Mouse (Mus musculus) lung, postnatal 0 days (tissue): ENCODE measurements at regions not wholly inside any gene's neighbourhood (a gene's known extent, or its start where the extent isn't known, plus 50 kb on each side); places are given as distances from the start of the nearest gene placed in this dataset.

ENCODE experiments used
- CTCF ChIP-seq: IDR thresholded peaks from 2 replicates; pipeline ENCODE4 v1.5.1; 2016; ENCODE audit warnings: antibody characterized with exemption, mild to moderate bottlenecking
- EP300 ChIP-seq: IDR thresholded peaks from 2 replicates; pipeline ENCODE4 v1.6.1; 2016; ENCODE audit warnings: antibody characterized with exemption, mild to moderate bottlenecking, control low read depth

- TF ChIP-seq CTCF (no peak), EP300 (no peak)
These were observed 828.6 kb upstream of the Sox9 start for GRCm38 (mm10) chr11:111953421-111953820.
